Mouse (Mus musculus) MEL (cell line): ENCODE results near the gene Cltc. TPM values are rescaled to one million over a fixed set of nuclear protein-coding genes. Genes with fewer than 3 reads are reported as not detected.

Source experiments
- DNase-seq: peaks from one replicate; pipeline ENCODE4 v3.0.0; 2011; ENCODE audit warnings: low read depth, low spot score
- H3K27ac ChIP-seq: 2 replicates; pipeline ENCODE4 v1.5.1; 2012; ENCODE audit warnings: low read depth, mild to moderate bottlenecking, control low read depth, low read length, moderate library complexity; ENCODE audit not compliant: control insufficient read depth
- H3K27me3 ChIP-seq, 2 experiments: fragments of 150-350 bp in 1 of 2; sonication (generic) in 1 of 2; 2 replicates each; pipeline ENCODE4 v1.6.1; 2012; ENCODE audit warnings: low read length in 2 of 2, mild to moderate bottlenecking in 2 of 2, improper control_type of control experiment in 1 of 2, moderate library complexity in 1 of 2; ENCODE audit not compliant: insufficient read depth in 2 of 2, control insufficient read depth in 1 of 2
- H3K36me3 ChIP-seq, 2 experiments: 2 replicates each; pipeline ENCODE4 v1.6.1; 2012 to 2014; ENCODE audit warnings: low read length in 2 of 2, improper control_type of control experiment in 1 of 2, inconsistent platforms in 1 of 2, mild to moderate bottlenecking in 1 of 2; ENCODE audit not compliant: insufficient read depth in 2 of 2, control insufficient read depth in 1 of 2
- H3K4me1 ChIP-seq, 2 experiments: fragments of 150-350 bp in 1 of 2; sonication (generic) in 1 of 2; 2 replicates each; pipeline ENCODE4 v1.6.1; 2012; ENCODE audit warnings: low read length in 2 of 2, improper control_type of control experiment in 1 of 2, mild to moderate bottlenecking in 1 of 2; ENCODE audit not compliant: insufficient read depth in 2 of 2, control insufficient read depth in 1 of 2
- H3K4me3 ChIP-seq, 2 experiments: fragments of 150-350 bp in 1 of 2; sonication (generic) in 1 of 2; 2 replicates each; pipeline ENCODE4 v1.5.1; 2012; ENCODE audit warnings: low read depth in 2 of 2, low read length in 2 of 2, mild to moderate bottlenecking in 2 of 2, moderate library complexity in 2 of 2, control low read depth in 1 of 2, improper control_type of control experiment in 1 of 2; ENCODE audit not compliant: control insufficient read depth in 1 of 2, insufficient read depth in 1 of 2
- H3K79me2 ChIP-seq: 2 replicates; pipeline ENCODE4 v1.6.1; 2012; ENCODE audit warnings: mild to moderate bottlenecking, low read length, moderate library complexity; ENCODE audit not compliant: control insufficient read depth, poor library complexity, insufficient read depth
- H3K9ac ChIP-seq: 2 replicates; pipeline ENCODE4 v1.6.1; 2012; ENCODE audit warnings: low read depth, mild to moderate bottlenecking, control low read depth, low read length, moderate library complexity; ENCODE audit not compliant: control insufficient read depth, poor library complexity, severe bottlenecking
- H3K9me3 ChIP-seq: fragments of 150-350 bp; sonication (generic); replicated peaks from 2 replicates; pipeline ENCODE4 v1.6.1; 2012; ENCODE audit warnings: mild to moderate bottlenecking, low read length, improper control_type of control experiment, moderate library complexity; ENCODE audit not compliant: insufficient read depth
- CTCF ChIP-seq, 3 experiments: IDR thresholded peaks in 2 of 3; conservative IDR thresholded peaks in 1 of 3; 2 replicates each; pipeline ENCODE4 v1.5.1; 2011 to 2012; ENCODE audit warnings: low read length in 3 of 3, low read depth in 2 of 3, mild to moderate bottlenecking in 2 of 3, improper control_type of control experiment in 1 of 3, inconsistent platforms in 1 of 3, mixed read lengths in 1 of 3, moderate library complexity in 1 of 3; ENCODE audit not compliant: control insufficient read depth in 1 of 3, insufficient read depth in 1 of 3, poor library complexity in 1 of 3, severe bottlenecking in 1 of 3
- E2F4 ChIP-seq: IDR thresholded peaks from 2 replicates; pipeline ENCODE4 v1.6.1; 2011; ENCODE audit warnings: low read depth, low read length, improper control_type of control experiment, borderline replicate concordance
- GABPA ChIP-seq: IDR thresholded peaks from 2 replicates; pipeline ENCODE4 v1.6.1; 2012; ENCODE audit warnings: low read depth, mild to moderate bottlenecking, inconsistent platforms, low read length, improper control_type of control experiment, moderate library complexity
- GATA1 ChIP-seq: IDR thresholded peaks from 2 replicates; pipeline ENCODE4 v1.6.1; 2011; ENCODE audit warnings: low read depth, low read length, improper control_type of control experiment
- HCFC1 ChIP-seq: IDR thresholded peaks from 2 replicates; pipeline ENCODE4 v1.6.1; 2012; ENCODE audit warnings: low read depth, mild to moderate bottlenecking, inconsistent platforms, low read length, improper control_type of control experiment, moderate library complexity
- MXI1 ChIP-seq: IDR thresholded peaks from 2 replicates; pipeline ENCODE4 v1.6.1; 2011; ENCODE audit warnings: mild to moderate bottlenecking, low read depth, low read length, improper control_type of control experiment
- MYC ChIP-seq: IDR thresholded peaks from 2 replicates; pipeline ENCODE4 v1.6.1; 2011; ENCODE audit warnings: low read depth, mild to moderate bottlenecking, low read length, improper control_type of control experiment, moderate library complexity
- NELFE ChIP-seq: IDR thresholded peaks from 2 replicates; pipeline ENCODE4 v1.6.1; 2011; ENCODE audit warnings: low read depth, low read length, improper control_type of control experiment
- POLR2AphosphoS5 ChIP-seq: IDR thresholded peaks from 2 replicates; pipeline ENCODE4 v1.6.1; 2012; ENCODE audit warnings: low read depth, borderline replicate concordance, mild to moderate bottlenecking, inconsistent platforms, low read length, moderate library complexity, mixed read lengths
- RAD21 ChIP-seq: IDR thresholded peaks from 2 replicates; pipeline ENCODE4 v1.6.1; 2011; ENCODE audit warnings: mild to moderate bottlenecking, low read depth, low read length, improper control_type of control experiment
- SMC3 ChIP-seq: IDR thresholded peaks from 2 replicates; pipeline ENCODE4 v1.6.1; 2011; ENCODE audit warnings: low read depth, low read length, improper control_type of control experiment
- TCF12 ChIP-seq: IDR thresholded peaks from 2 replicates; pipeline ENCODE4 v1.6.1; 2014; ENCODE audit warnings: low read depth, mild to moderate bottlenecking, inconsistent platforms, low read length, improper control_type of control experiment, moderate library complexity
- ZC3H11A ChIP-seq: IDR thresholded peaks from 2 replicates; pipeline ENCODE4 v1.6.1; 2012; ENCODE audit warnings: low read depth, mild to moderate bottlenecking, inconsistent platforms, low read length, improper control_type of control experiment
- ZKSCAN1 ChIP-seq: IDR thresholded peaks from 2 replicates; pipeline ENCODE4 v1.6.1; 2012; ENCODE audit warnings: low read depth, mild to moderate bottlenecking, inconsistent platforms, low read length, improper control_type of control experiment, moderate library complexity
- polyA plus RNA-seq, 2 experiments: library from polyadenylated mRNA; stranded (reverse) in 1 of 2; unstranded in 1 of 2; fragments of >175 nt in 1 of 2; fragments of >200 nt in 1 of 2; gene quantifications; 2 replicates each; pipeline versions ENCODE4 v1.2.1 to v1.2.4; 2012; ENCODE audit warnings: low replicate concordance in 2 of 2, low read depth in 1 of 2; ENCODE audit not compliant: insufficient read length in 2 of 2, insufficient read depth in 1 of 2, missing spikeins in 1 of 2
- total RNA-seq: library from RNA; depleted of rRNA; stranded (reverse); fragments of 300-350 nt; gene quantifications from 2 replicates; pipeline ENCODE4 v1.2.3, GENCODE M21; 2012

Cltc gene
- total and polyA plus RNA-seq, 3 experiments = 149 to 300 (median 205) TPM

DNA sequence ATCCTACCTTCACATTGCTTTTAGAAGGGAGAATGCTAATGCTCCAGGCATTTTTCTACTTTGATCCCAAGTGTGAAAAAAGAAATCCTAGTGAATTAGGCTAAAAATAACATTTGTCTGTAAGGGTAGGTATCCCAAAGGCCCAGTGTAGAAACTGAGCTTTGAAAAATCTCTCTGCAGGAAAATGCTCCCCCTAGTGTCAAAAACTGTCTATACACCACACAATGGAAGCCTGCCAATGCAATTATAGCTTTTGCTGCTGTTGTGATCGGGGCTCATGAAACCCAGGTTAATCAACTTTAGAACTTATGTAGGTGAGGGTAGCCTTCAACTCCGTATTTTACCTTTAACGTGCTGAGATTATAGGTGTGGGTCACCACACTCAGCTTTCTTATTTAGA lies 103.9 kb downstream of the Cltc start (continued):
- TF ChIP-seq CTCF (IDR thresholded peaks at IDR 0.05 in 2 of 3, conservative IDR thresholded peaks at IDR 0.05 in 1 of 3; ENCODE audit: control insufficient read depth in 1 of 3, insufficient read depth in 1 of 3, low read depth in 2 of 3, low read length in 3 of 3, poor library complexity in 1 of 3, severe bottlenecking in 1 of 3) (peak; percentile 42 to 97 (median 80)), POLR2AphosphoS5 (no peak)
- TF ChIP-seq, all 39 proteins: peak for 18

DNA sequence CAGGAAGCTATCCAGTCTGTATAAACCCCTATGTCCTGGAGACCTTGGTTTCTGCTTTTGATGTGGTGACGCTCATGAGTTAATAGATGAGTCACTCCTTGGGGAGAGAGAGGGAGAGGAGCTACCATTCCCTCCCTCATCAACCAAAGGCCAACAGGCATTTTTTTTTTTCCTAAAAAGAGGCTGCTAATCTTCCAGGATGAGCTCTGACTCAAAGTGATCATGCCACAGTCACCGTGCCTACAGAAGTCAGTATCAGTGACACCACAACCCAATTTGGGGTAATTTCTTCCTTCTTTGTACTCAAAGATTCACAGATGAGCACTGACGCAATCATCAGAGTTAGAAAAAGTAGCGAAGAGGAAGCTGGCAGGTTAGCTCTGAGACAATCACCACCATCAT lies 104.8 kb downstream of the Cltc start:
- H3K79me2 ChIP-seq = no peaks in the 10 kb centered on the region; the same call in 1 of the 2 replicates
- H3K27ac ChIP-seq = no peak overlapping the region
- H3K27me3 ChIP-seq = no peaks in the 10 kb centered on the region
- H3K4me1 ChIP-seq = peaks cover 10 to 15% of the 10 kb centered on the region in 2 experiments
- no peak overlapping the region for H3K9ac ChIP-seq
- DNase-seq = no peak
- no peak overlapping the region for H3K4me3 ChIP-seq
- H3K9me3 ChIP-seq = no peaks in the 10 kb centered on the region
- no peak for TF ChIP-seq NELFE
- TF ChIP-seq ZC3H11A = no peak
- TF ChIP-seq MYC = no peak
- no peak for TF ChIP-seq SMC3
- TF ChIP-seq GABPA = no peak
- peaks cover 4 to 17% of the 10 kb centered on the region in 2 experiments for H3K36me3 ChIP-seq

DNA sequence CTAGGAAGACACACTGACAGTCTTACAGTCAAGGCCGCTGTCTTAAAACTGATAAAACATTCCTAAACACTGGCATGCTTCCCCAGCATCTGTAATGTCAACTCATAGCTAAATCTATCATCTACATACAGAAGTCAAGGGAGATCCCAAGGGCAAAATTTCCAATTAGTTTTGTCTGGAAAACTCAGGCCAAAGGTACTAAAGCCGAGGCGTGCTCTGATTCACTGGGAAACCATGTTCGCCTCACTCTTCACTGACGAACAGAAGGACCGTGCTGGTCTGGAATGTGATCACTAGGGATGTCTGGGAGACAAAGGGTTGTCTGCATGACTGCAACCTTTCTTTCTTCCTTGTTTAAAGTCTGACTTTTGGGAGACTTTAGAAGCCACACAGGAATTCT lies 106.7 kb downstream of the Cltc start:
- no peak for DNase-seq
- Histone ChIP-seq H3K27me3 (no peaks in the 10 kb centered on the region), H3K4me3 (no peak overlapping the region), H3K4me1 (peaks cover 0 to 2% of the 10 kb centered on the region in 2 experiments; a peak in 1 of 4 replicates), H3K79me2 (peaks cover 2% of the 10 kb centered on the region; the same call in 1 of the 2 replicates), H3K9me3 (no peaks in the 10 kb centered on the region), H3K9ac (no peak overlapping the region), H3K27ac (no peak overlapping the region), H3K36me3 (peaks cover 2 to 4% of the 10 kb centered on the region in 2 experiments; a peak in 3 of 4 replicates)
- TF ChIP-seq RAD21 (no peak), MXI1 (no peak), HCFC1 (no peak), SMC3 (no peak), ZKSCAN1 (no peak), CTCF (IDR thresholded peaks at IDR 0.05 in 2 of 3, conservative IDR thresholded peaks at IDR 0.05 in 1 of 3; ENCODE audit: control insufficient read depth in 1 of 3, insufficient read depth in 1 of 3, low read depth in 2 of 3, low read length in 3 of 3, poor library complexity in 1 of 3, severe bottlenecking in 1 of 3) (no peak), E2F4 (no peak), GATA1 (no peak), TCF12 (no peak), POLR2AphosphoS5 (no peak)
